Mouse (Mus musculus) myocyte (in vitro differentiated cells): ENCODE measurements around the gene Obp2a. TPM values are rescaled to one million over a fixed set of nuclear protein-coding genes. Genes with fewer than 3 reads are reported as not detected.
"Not testable (repeated sequence)": the region's sequence is repeated elsewhere in the genome, so short reads cannot be mapped to it uniquely, and the experiment has no call there.

Source experiments
- H3K27me3 ChIP-seq: one replicate; pipeline ENCODE4 v1.6.1; 2011; ENCODE audit not compliant: control insufficient read depth, insufficient read depth, insufficient read length
- H3K36me3 ChIP-seq: one replicate; pipeline ENCODE4 v1.6.1; 2011; ENCODE audit not compliant: control insufficient read depth, insufficient read depth
- H3K4me2 ChIP-seq: one replicate; pipeline ENCODE4 v1.6.1; 2011; ENCODE audit warnings: low read depth, control low read depth
- H3K4me3 ChIP-seq: one replicate; pipeline ENCODE4 v1.5.1; 2011; ENCODE audit warnings: mild to moderate bottlenecking, control low read depth, moderate library complexity
- H3K79me2 ChIP-seq: one replicate; pipeline ENCODE4 v1.6.1; 2011; ENCODE audit not compliant: control insufficient read depth, insufficient read depth
- H3ac ChIP-seq: one replicate; pipeline ENCODE4 v1.6.1; 2011; ENCODE audit not compliant: control insufficient read depth, insufficient read length
- CEBPB ChIP-seq: IDR thresholded peaks from 2 replicates; pipeline ENCODE4 v1.6.1; 2011; ENCODE audit warnings: mild to moderate bottlenecking, moderate library complexity; ENCODE audit not compliant: poor library complexity, insufficient read depth, severe bottlenecking
- E2F4 ChIP-seq: IDR thresholded peaks from one replicate; pipeline ENCODE4 v1.6.1; 2011; ENCODE audit warnings: mild to moderate bottlenecking, control low read depth, moderate library complexity; ENCODE audit not compliant: insufficient read depth
- MAX ChIP-seq: IDR thresholded peaks from one replicate; pipeline ENCODE4 v1.6.1; 2011; ENCODE audit warnings: low read depth, mild to moderate bottlenecking, control low read depth
- MYOD1 ChIP-seq, 3 experiments: IDR thresholded peaks; one replicate each; pipeline ENCODE4 v1.6.1; 2011; ENCODE audit warnings: control low read depth in 2 of 3, low read depth in 2 of 3, mild to moderate bottlenecking in 2 of 3, moderate library complexity in 1 of 3; ENCODE audit not compliant: insufficient read length in 2 of 3, control insufficient read depth in 1 of 3
- MYOG ChIP-seq, 3 experiments: IDR thresholded peaks; one replicate each; pipeline ENCODE4 v1.6.1; 2011; ENCODE audit warnings: control low read depth in 2 of 3, low read depth in 2 of 3, mild to moderate bottlenecking in 2 of 3; ENCODE audit not compliant: insufficient read length in 2 of 3, control insufficient read depth in 1 of 3, insufficient read depth in 1 of 3
- POLR2A ChIP-seq: IDR thresholded peaks from one replicate; pipeline ENCODE4 v1.6.1; 2011; ENCODE audit warnings: low read depth, mild to moderate bottlenecking, control low read depth, moderate library complexity; ENCODE audit not compliant: insufficient read length
- POLR2AphosphoS2 ChIP-seq: IDR thresholded peaks from one replicate; pipeline ENCODE4 v1.6.1; 2011; ENCODE audit warnings: low read depth, control low read depth; ENCODE audit not compliant: insufficient read length
- REST ChIP-seq: IDR thresholded peaks from one replicate; pipeline ENCODE4 v1.6.1; 2011; ENCODE audit warnings: mild to moderate bottlenecking, control low read depth, moderate library complexity; ENCODE audit not compliant: insufficient read depth, insufficient read length
- SRF ChIP-seq: IDR thresholded peaks from one replicate; pipeline ENCODE4 v1.6.1; 2011; ENCODE audit warnings: low read depth; ENCODE audit not compliant: control insufficient read depth, insufficient read length
- TCF12 ChIP-seq: IDR thresholded peaks from one replicate; pipeline ENCODE4 v1.6.1; 2011; ENCODE audit warnings: mild to moderate bottlenecking, control low read depth; ENCODE audit not compliant: poor library complexity, insufficient read depth, severe bottlenecking
- TCF3 ChIP-seq: IDR thresholded peaks from one replicate; pipeline ENCODE4 v1.6.1; 2011; ENCODE audit warnings: low read depth, control low read depth; ENCODE audit not compliant: insufficient read length
- USF1 ChIP-seq: IDR thresholded peaks from one replicate; pipeline ENCODE4 v1.6.1; 2011; ENCODE audit warnings: low read depth, mild to moderate bottlenecking, control low read depth, moderate library complexity
- polyA plus RNA-seq: library from polyadenylated mRNA; unstranded; fragments of >200 nt; fragmentation: generic; extraction: Trizol; gene quantifications from one replicate; pipeline ENCODE4 v1.2.1, GENCODE M21; 2012; ENCODE audit warnings: missing spikeins

Gene Obp2a
- not detected for polyA plus RNA-seq

DNA sequence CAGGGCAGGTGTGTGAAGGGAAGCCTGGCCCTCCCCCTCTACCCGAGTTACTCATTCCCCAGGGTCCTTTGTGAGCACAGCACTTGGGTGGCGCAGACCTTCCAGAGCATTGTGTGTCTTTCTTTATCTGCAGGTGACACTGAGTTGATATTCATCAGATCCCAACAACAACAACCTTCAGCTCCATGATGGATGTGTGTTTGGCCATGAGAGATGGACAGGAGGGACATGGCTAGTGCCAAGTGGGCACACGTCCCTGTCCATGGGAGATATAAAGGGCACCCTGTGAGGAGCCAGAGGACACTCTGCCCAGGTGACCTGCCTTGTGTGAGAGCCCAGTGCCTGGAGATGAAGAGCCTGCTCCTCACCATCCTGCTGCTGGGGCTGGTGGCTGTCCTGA, at the start of gene Obp2a:
Gene Obp2a, plus strand, starts transcription at position 301 of the 400 bp plus-strand sequence.
- not testable (repeated sequence) for H3ac ChIP-seq, H3K36me3 ChIP-seq, H3K4me3 ChIP-seq, H3K4me2 ChIP-seq, H3K79me2 ChIP-seq
- H3K27me3 ChIP-seq, result peaks cover 58% of the 10 kb centered on the region

DNA sequence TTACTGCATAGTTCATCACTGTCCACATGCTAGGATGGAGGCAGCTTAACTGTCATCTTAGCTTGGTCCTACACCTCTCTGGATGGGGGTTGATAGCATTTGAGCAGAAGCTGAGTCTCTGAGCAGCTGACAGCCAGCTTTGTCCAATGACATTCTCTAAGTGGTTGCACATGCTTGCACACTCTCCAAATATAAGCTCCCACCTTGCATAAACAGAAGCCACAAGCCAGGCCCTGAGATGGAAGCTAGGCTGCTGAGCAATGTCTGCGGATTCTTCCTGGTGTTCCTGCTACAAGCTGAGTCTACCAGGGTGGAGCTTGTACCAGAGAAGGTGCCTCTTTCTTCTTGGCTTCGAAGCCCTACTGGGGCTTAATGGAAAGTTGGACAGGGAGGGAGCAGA, 46.9 kb upstream of the Obp2a start, which contains the start of gene Lcn8:
Gene Lcn8, plus strand, starts transcription at position 219 of the 400 bp plus-strand sequence.
- H3K27me3 ChIP-seq, result peaks cover 52% of the 10 kb centered on the region
- H3K4me2 ChIP-seq, result no peak within 1 kb of the TSS
- H3K4me3 ChIP-seq, result no peak within 1 kb of the TSS
- H3ac ChIP-seq, result no peak within 1 kb of the TSS
- H3K79me2 ChIP-seq, result no peaks in the 10 kb centered on the region
- TF ChIP-seq REST (no peak), SRF (no peak), MYOD1 (IDR thresholded peaks at IDR 0.05; ENCODE audit: control insufficient read depth in 1 of 3, insufficient read length in 2 of 3, low read depth in 2 of 3) (no peak)
- H3K36me3 ChIP-seq, result no peaks in the 10 kb centered on the region

DNA sequence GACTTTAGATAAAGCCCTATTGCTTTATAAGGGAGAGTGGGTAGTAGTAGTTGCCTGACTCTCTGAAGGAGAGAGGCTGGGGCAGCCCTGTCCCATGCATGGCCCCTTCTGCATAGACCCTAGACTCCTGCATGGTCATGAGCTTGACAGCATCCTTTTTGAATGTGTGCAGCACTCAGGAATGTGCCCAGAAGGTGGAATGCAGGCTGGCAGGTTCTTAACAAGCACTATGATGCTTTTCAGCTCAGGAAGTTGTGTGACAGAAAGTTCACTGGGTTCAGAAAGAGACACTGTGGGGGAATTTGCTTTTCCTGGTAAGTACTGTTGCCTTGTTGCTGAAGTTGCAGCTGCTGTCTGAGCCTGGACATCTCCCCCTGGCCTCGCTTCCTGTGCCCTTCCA, 45.3 kb upstream of the Obp2a start:
- Histone ChIP-seq H3K79me2 (no peaks in the 10 kb centered on the region), H3ac (no peak overlapping the region), H3K4me3 (no peak overlapping the region), H3K36me3 (no peaks in the 10 kb centered on the region), H3K27me3 (peaks cover 47% of the 10 kb centered on the region), H3K4me2 (no peak overlapping the region)
- no peak for TF ChIP-seq TCF3
- TF ChIP-seq POLR2A, result no peak
- TF ChIP-seq USF1, result no peak
- TF ChIP-seq MAX, result no peak
- no peak for TF ChIP-seq E2F4
- TF ChIP-seq CEBPB, result no peak
- no peak for TF ChIP-seq REST
- no peak for TF ChIP-seq MYOD1 (IDR thresholded peaks at IDR 0.05; ENCODE audit: control insufficient read depth in 1 of 3, insufficient read length in 2 of 3, low read depth in 2 of 3)
- no peak for TF ChIP-seq POLR2AphosphoS2
- no peak for TF ChIP-seq SRF
- no peak for TF ChIP-seq TCF12

DNA sequence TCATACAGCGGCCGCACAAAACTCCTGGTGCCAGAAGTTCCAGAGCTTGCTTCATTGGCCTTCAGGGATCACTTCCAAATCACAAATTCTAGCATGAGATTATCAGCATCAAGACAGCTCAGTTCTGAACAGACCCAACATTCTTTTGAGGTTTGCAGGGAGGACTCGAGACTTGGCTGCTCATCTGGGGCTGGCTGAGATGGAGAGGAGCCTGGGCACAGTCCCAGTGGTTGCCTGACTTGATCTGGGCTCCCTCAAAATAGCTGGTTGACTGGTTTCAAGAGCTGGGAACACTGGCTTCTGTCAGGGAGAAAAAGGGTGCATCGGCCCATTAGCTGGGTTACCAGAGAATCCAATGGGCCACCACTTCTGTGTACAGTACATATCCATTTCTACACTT, 43.2 kb upstream of the Obp2a start:
- no peak for TF ChIP-seq POLR2AphosphoS2
- TF ChIP-seq POLR2A, result no peak
- TF ChIP-seq MAX, result no peak
- no peak for TF ChIP-seq USF1
- TF ChIP-seq REST, result no peak
- no peak for TF ChIP-seq TCF12
- no peak for TF ChIP-seq SRF
- no peak for TF ChIP-seq E2F4
- TF ChIP-seq CEBPB, result no peak

GRCm38 (mm10) chr2:25657246-25657645, 42.6 kb upstream of the Obp2a start:
- no peak for TF ChIP-seq SRF
- TF ChIP-seq CEBPB, result no peak
- TF ChIP-seq TCF12, result no peak
- TF ChIP-seq POLR2A, result no peak
- TF ChIP-seq MYOD1 (IDR thresholded peaks at IDR 0.05; ENCODE audit: control insufficient read depth in 1 of 3, insufficient read length in 2 of 3, low read depth in 2 of 3), result no peak
- H3K4me3 ChIP-seq, result no peak overlapping the region
- no peak overlapping the region for H3ac ChIP-seq
- H3K27me3 ChIP-seq, result peaks cover 40% of the 10 kb centered on the region
- no peak overlapping the region for H3K4me2 ChIP-seq
- H3K79me2 ChIP-seq, result no peaks in the 10 kb centered on the region
- no peaks in the 10 kb centered on the region for H3K36me3 ChIP-seq

More for the DNA sequence above, 43.2 kb upstream of the Obp2a start:
- Histone ChIP-seq H3K27me3 (peaks cover 40% of the 10 kb centered on the region), H3K4me3 (no peak overlapping the region), H3K36me3 (no peaks in the 10 kb centered on the region), H3ac (no peak overlapping the region), H3K79me2 (no peaks in the 10 kb centered on the region), H3K4me2 (no peak overlapping the region)

DNA sequence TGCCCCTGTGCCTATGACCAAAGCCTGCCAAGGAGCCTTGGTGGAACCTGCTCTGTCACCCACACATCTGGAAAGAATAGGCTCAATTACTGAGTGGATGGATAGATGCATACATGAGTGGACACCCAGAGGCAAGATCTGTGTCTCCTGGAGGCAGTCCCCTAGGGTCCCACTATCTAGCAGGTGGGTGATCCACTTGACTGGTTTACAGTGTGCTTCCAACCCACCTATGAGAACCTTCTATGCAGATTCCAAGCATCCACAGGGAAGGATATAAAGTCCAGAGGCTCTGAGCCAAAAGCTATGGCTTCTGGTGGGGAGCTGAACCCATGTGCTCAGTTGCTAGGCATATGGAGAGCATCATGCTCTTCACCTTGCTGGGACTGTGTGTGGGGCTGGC, 42.2 kb upstream of the Obp2a start, which contains the start of gene Lcn5:
Gene Lcn5, plus strand, starts transcription at position 301 of the 400 bp plus-strand sequence.
- no peaks in the 10 kb centered on the region for H3K36me3 ChIP-seq
- H3ac ChIP-seq, result no peak within 1 kb of the TSS
- H3K4me2 ChIP-seq, result no peak within 1 kb of the TSS
- H3K27me3 ChIP-seq, result peaks cover 39% of the 10 kb centered on the region
- TF ChIP-seq TCF12, result no peak
- TF ChIP-seq MAX, result no peak
- TF ChIP-seq E2F4, result no peak
- no peak for TF ChIP-seq REST
- TF ChIP-seq CEBPB, result no peak
- TF ChIP-seq POLR2A, result no peak
- TF ChIP-seq TCF3, result no peak
- TF ChIP-seq MYOG (IDR thresholded peaks at IDR 0.05; ENCODE audit: control insufficient read depth in 1 of 3, insufficient read depth in 1 of 3, insufficient read length in 2 of 3, low read depth in 2 of 3), result no peak
- TF ChIP-seq USF1, result no peak
- TF ChIP-seq SRF, result no peak
- TF ChIP-seq MYOD1 (IDR thresholded peaks at IDR 0.05; ENCODE audit: control insufficient read depth in 1 of 3, insufficient read length in 2 of 3, low read depth in 2 of 3), result no peak
- TF ChIP-seq POLR2AphosphoS2, result no peak
- no peak within 1 kb of the TSS for H3K4me3 ChIP-seq
- no peaks in the 10 kb centered on the region for H3K79me2 ChIP-seq
